Mouse (Mus musculus): Measurements from ENCODE around the gene Elavl2.

- TF ChIP-seq CTCF (IDR thresholded peaks at IDR 0.05; ENCODE audit: borderline replicate concordance, extremely low read depth, insufficient read depth, insufficient read length) = no peak
- TF ChIP-seq POLR2A (IDR thresholded peaks at IDR 0.05; ENCODE audit: borderline replicate concordance, extremely low read depth, insufficient read depth, insufficient read length, poor library complexity, severe bottlenecking) = no peak
These were observed 109.1 kb downstream of the Elavl2 start for GRCm38 (mm10) chr4:91291526-91291925.

Measured in brain, embryonic 14.5 days (tissue).